Mouse (Mus musculus): ENCODE results near the gene Gm266.

GRCm38 (mm10) chr12:111441523-111441922 lies 44.1 kb downstream of the Gm266 start:
- no peak for TF ChIP-seq MAZ (IDR thresholded peaks at IDR 0.05; ENCODE audit: low read depth, low read length)
- no peak for TF ChIP-seq MYC (IDR thresholded peaks at IDR 0.05; ENCODE audit: low read depth, low read length)
- no peak for TF ChIP-seq CTCF (conservative IDR thresholded peaks at IDR 0.05 in 1 of 2, IDR thresholded peaks at IDR 0.05 in 1 of 2; ENCODE audit: low read depth in 2 of 2, low read length in 2 of 2)
- TF ChIP-seq NRF1 (IDR thresholded peaks at IDR 0.05; ENCODE audit: low read depth, low read length), result no peak
- no peak for TF ChIP-seq RCOR1 (conservative IDR thresholded peaks at IDR 0.05; ENCODE audit: low read depth, low read length)
- TF ChIP-seq POLR2A (IDR thresholded peaks at IDR 0.05; ENCODE audit: low read depth, low read length), result no peak
- no peak for TF ChIP-seq HCFC1 (IDR thresholded peaks at IDR 0.05; ENCODE audit: low read depth, low read length)
- no peak for TF ChIP-seq MAX (IDR thresholded peaks at IDR 0.05; ENCODE audit: low read length)
- no peak for TF ChIP-seq KAT2A (IDR thresholded peaks at IDR 0.05; ENCODE audit: insufficient replicate concordance, low read length)
